Mouse (Mus musculus): ENCODE results near the gene Frem1. TPM values are rescaled to one million over a fixed set of nuclear protein-coding genes. Genes with fewer than 3 reads are reported as not detected.

Gene Frem1
- total and polyA plus RNA-seq, 3 experiments: not detected

- no peak for DNase-seq (ENCODE audit: extremely low read depth)
- Histone ChIP-seq H3K4me2 (ENCODE audit: insufficient read depth, low read depth, poor library complexity, severe bottlenecking) (no peak overlapping the region), H3K4me3 (replicated peaks in 1 of 3; ENCODE audit: low read depth in 2 of 3, low read length in 2 of 3, poor library complexity in 1 of 3) (no peak overlapping the region), H3K9ac (ENCODE audit: insufficient read depth, low read depth) (no peak overlapping the region), H3K79me2 (replicated peaks; ENCODE audit: control insufficient read depth, extremely low read depth, insufficient read depth, poor library complexity, severe bottlenecking) (no peaks in the 10 kb centered on the region), H3K4me1 (ENCODE audit: control insufficient read depth in 1 of 2, insufficient read depth in 2 of 2) (peaks cover 0 to 5% of the 10 kb centered on the region in 2 experiments; a peak in 1 of 4 replicates), H3K9me3 (replicated peaks; ENCODE audit: low read length) (no peaks in the 10 kb centered on the region), H3K27me3 (replicated peaks) (no peaks in the 10 kb centered on the region), H3K36me3 (replicated peaks in 1 of 2; ENCODE audit: control insufficient read depth in 1 of 2, insufficient read depth in 1 of 2, low read length in 1 of 2) (no peaks in the 10 kb centered on the region), H3K27ac (ENCODE audit: insufficient read depth, low read depth) (no peak overlapping the region)
- TF ChIP-seq NRF1 (IDR thresholded peaks at IDR 0.05; ENCODE audit: low read depth, low read length) (no peak), BHLHE40 (IDR thresholded peaks at IDR 0.05; ENCODE audit: low read depth, low read length) (no peak), USF2 (conservative IDR thresholded peaks at IDR 0.05; ENCODE audit: low read depth, low read length) (no peak), JUND (conservative IDR thresholded peaks at IDR 0.05; ENCODE audit: low read depth, low read length) (no peak)
- dilution Hi-C loops (cut with MboI; ENCODE audit: extremely low pct_ligation_motif_present, extremely low pct_unique_long_range_greater_than_20kb, low sequenced_read_pairs): no loop called here
- in situ Hi-C loops (cut with MboI; ENCODE audit: low pct_ligation_motif_present, low pct_unique_long_range_greater_than_20kb, low sequenced_read_pairs): no loop called here
Measured at GRCm38 (mm10) chr4:82867731-82868445, 184.3 kb downstream of the Frem1 start.

GRCm38 (mm10) chr4:82867111-82867510 lies 185.0 kb downstream of the Frem1 start:
- H3K9me3 ChIP-seq (replicated peaks; ENCODE audit: low read length): no peaks in the 10 kb centered on the region
- in situ Hi-C loops (cut with MboI; ENCODE audit: low pct_ligation_motif_present, low pct_unique_long_range_greater_than_20kb, low sequenced_read_pairs): no loop called here
- no peak for TF ChIP-seq JUND (conservative IDR thresholded peaks at IDR 0.05; ENCODE audit: low read depth, low read length)
- no peak for TF ChIP-seq RAD21 (IDR thresholded peaks at IDR 0.05; ENCODE audit: low read depth, low read length)
- TF ChIP-seq POLR2AphosphoS2 (IDR thresholded peaks at IDR 0.05; ENCODE audit: low read depth, low read length): no peak
- TF ChIP-seq IRF4 (IDR thresholded peaks at IDR 0.05; ENCODE audit: low read depth, low read length): no peak
- no peak for TF ChIP-seq USF1 (IDR thresholded peaks at IDR 0.05; ENCODE audit: low read depth, low read length)
- no peak for TF ChIP-seq MAFK (IDR thresholded peaks at IDR 0.05; ENCODE audit: insufficient replicate concordance, low read length)
- TF ChIP-seq ZKSCAN1 (IDR thresholded peaks at IDR 0.05; ENCODE audit: borderline replicate concordance, low read depth, low read length): no peak
- no peak for TF ChIP-seq RCOR1 (conservative IDR thresholded peaks at IDR 0.05; ENCODE audit: low read depth, low read length)
- TF ChIP-seq CHD1 (IDR thresholded peaks at IDR 0.05; ENCODE audit: low read depth, low read length): no peak
- TF ChIP-seq POLR2A (IDR thresholded peaks at IDR 0.05; ENCODE audit: low read depth, low read length): no peak
- no peak for TF ChIP-seq MEF2A (IDR thresholded peaks at IDR 0.05; ENCODE audit: borderline replicate concordance, low read depth, low read length)
- no peak for TF ChIP-seq ZNF384 (IDR thresholded peaks at IDR 0.05; ENCODE audit: low read depth, low read length)
- TF ChIP-seq JUN (IDR thresholded peaks at IDR 0.05; ENCODE audit: insufficient read depth, low read depth, low read length): no peak
- TF ChIP-seq ZMIZ1 (IDR thresholded peaks at IDR 0.05; ENCODE audit: low read depth, low read length): no peak
- no peak for TF ChIP-seq NELFE (IDR thresholded peaks at IDR 0.05; ENCODE audit: low read depth, low read length)
- no peak for TF ChIP-seq E2F4 (IDR thresholded peaks at IDR 0.05; ENCODE audit: insufficient replicate concordance, low read depth, low read length)

More at GRCm38 (mm10) chr4:82867111-82867510, 185.0 kb downstream of the Frem1 start:
- peaks cover 0 to 5% of the 10 kb centered on the region in 2 experiments; a peak in 1 of 4 replicates for H3K4me1 ChIP-seq (ENCODE audit: control insufficient read depth in 1 of 2, insufficient read depth in 2 of 2)
- dilution Hi-C loops (cut with MboI; ENCODE audit: extremely low pct_ligation_motif_present, extremely low pct_unique_long_range_greater_than_20kb, low sequenced_read_pairs): no loop called here
- DNase-seq (ENCODE audit: extremely low read depth): no peak
- H3K4me2 ChIP-seq (ENCODE audit: insufficient read depth, low read depth, poor library complexity, severe bottlenecking): no peak overlapping the region
- no peaks in the 10 kb centered on the region for H3K79me2 ChIP-seq (replicated peaks; ENCODE audit: control insufficient read depth, extremely low read depth, insufficient read depth, poor library complexity, severe bottlenecking)
- no peak overlapping the region for H3K27ac ChIP-seq (ENCODE audit: insufficient read depth, low read depth)
- H3K36me3 ChIP-seq (replicated peaks in 1 of 2; ENCODE audit: control insufficient read depth in 1 of 2, insufficient read depth in 1 of 2, low read length in 1 of 2): no peaks in the 10 kb centered on the region
- no peak overlapping the region for H3K4me3 ChIP-seq (replicated peaks in 1 of 3; ENCODE audit: low read depth in 2 of 3, low read length in 2 of 3, poor library complexity in 1 of 3)
- no peak overlapping the region for H3K9ac ChIP-seq (ENCODE audit: insufficient read depth, low read depth)
- no peaks in the 10 kb centered on the region for H3K27me3 ChIP-seq (replicated peaks)

Data from CH12.LX (cell line).